In genomic region chr5:121690482-121691211, GRCm38 (mm10) we compare ENCODE assay signal across 8 mouse cellular contexts. TPM values are rescaled to one million over a fixed set of nuclear protein-coding genes. Genes with fewer than 3 reads are reported as not detected.
DNase-seq lines count a peak whose midpoint lies in the region; ATAC-seq lines count a peak whose summit lies in the region.

No protein-coding gene starts in this region.

- H3K4me3 ChIP-seq in heart, embryonic 12.5 days = no peak overlapping the region
- no peak overlapping the region for H3K4me3 ChIP-seq in brown adipose tissue, adult 24 weeks (ENCODE audit: insufficient read depth, low read depth, low read length)

- 82% methylated on average over 7 of the region's 7 CpGs for WGBS in heart, embryonic 12.5 days

- H3K27me3 ChIP-seq in heart, embryonic 12.5 days (replicated peaks) = no peaks in the 10 kb centered on the region

- H3K9me3 ChIP-seq in heart, embryonic 12.5 days (replicated peaks) = no peaks in the 10 kb centered on the region

- H3K4me2 ChIP-seq in heart, embryonic 12.5 days = no peak overlapping the region

- DNase-seq in heart, adult 18-20 months = peak; percentile 59 to 66
- DNase-seq in gastrocnemius, postnatal 36 days = peak; percentile 44 to 55
- DNase-seq in kidney, postnatal 4 days = peak; percentile 41 to 61
- DNase-seq in thymus, adult 18-20 months = no peak
- DNase-seq in urinary bladder, adult 18-20 months (ENCODE audit: low spot score in 2 of 2) = no peak

- peaks cover 13% of the 10 kb centered on the region for H3K4me1 ChIP-seq in heart, embryonic 12.5 days (replicated peaks)
- H3K4me1 ChIP-seq in brown adipose tissue, adult 24 weeks (ENCODE audit: control insufficient read depth, insufficient read depth, insufficient read length, low read length) = peaks cover 10% of the 10 kb centered on the region

- H3K36me3 ChIP-seq in heart, embryonic 12.5 days = peaks cover 5% of the 10 kb centered on the region

- intact Hi-C loops in gastrocnemius, postnatal 36 days (cut with DNase I) = no loop called here

- no peak overlapping the region for H3K9ac ChIP-seq in heart, embryonic 12.5 days

- ATAC-seq in heart, embryonic 12.5 days (ENCODE audit: insufficient number of reproducible peaks, low FRiP score) = no peak
- ATAC-seq in frontal cortex, adult (ENCODE audit: low TSS enrichment) = no peak

- H3K27ac ChIP-seq in heart, embryonic 12.5 days (ENCODE audit: poor library complexity, severe bottlenecking) = no peak overlapping the region
- H3K27ac ChIP-seq in brown adipose tissue, adult 24 weeks (replicated peaks; ENCODE audit: low read depth, low read length) = peak overlapping the region; percentile 61

RNA-seq across cellular contexts. Expression of gene Atxn2, which starts 20.5 kb away (rescaled TPM):
- total RNA-seq in heart, adult 18-20 months (2021) = 100 to 1,000 TPM; 137 to 154 TPM
- 82.4 and 83.2 TPM in 2 replicates for polyA plus RNA-seq in heart, embryonic 12.5 days (2016; fragmentation: Nextera tagmentation; extraction: Ambion mirVana)
- 126 and 135 TPM in 2 replicates for polyA plus RNA-seq in brown adipose tissue, adult 24 weeks (2012; ENCODE audit: insufficient read depth, insufficient read length, missing spikeins)
- total RNA-seq in gastrocnemius, postnatal 36 days (2021) = 10 to 100 TPM; 84.9 to 95.4 TPM

RNA-seq across cellular contexts. Expression of gene Brap, which starts 30.3 kb away (rescaled TPM):
- 10 to 100 TPM; 26.5 to 28.9 TPM for total RNA-seq in heart, adult 18-20 months (2021)
- 32.8 and 34.8 TPM in 2 replicates for polyA plus RNA-seq in heart, embryonic 12.5 days (2016; fragmentation: Nextera tagmentation; extraction: Ambion mirVana)
- 32.3 and 50.9 TPM in 2 replicates for polyA plus RNA-seq in brown adipose tissue, adult 24 weeks (2012; ENCODE audit: insufficient read depth, insufficient read length, missing spikeins)
- total RNA-seq in gastrocnemius, postnatal 36 days (2021) = 10 to 100 TPM; 30.0 to 31.7 TPM

RNA-seq across cellular contexts. Expression of gene Acad10, which starts 30.3 kb away (rescaled TPM):
- total RNA-seq in heart, adult 18-20 months (2021) = 10 to 100 TPM; 25.4 to 27.5 TPM
- polyA plus RNA-seq in heart, embryonic 12.5 days (2016; fragmentation: Nextera tagmentation; extraction: Ambion mirVana) = 1.4 and 1.5 TPM in 2 replicates
- polyA plus RNA-seq in brown adipose tissue, adult 24 weeks (2012; ENCODE audit: insufficient read depth, insufficient read length, missing spikeins) = 23.2 and 30.2 TPM in 2 replicates
- total RNA-seq in gastrocnemius, postnatal 36 days (2021) = 10 to 100 TPM in 1 of 2 experiments, 1 to 10 TPM in 1; 9.7 to 10.2 TPM

Comparison
In these comparisons a context has a peak if more than half of its experiments do, and no peak if none do; other contexts are left out.
1. DNase-seq: peak in heart, adult 18-20 months (2 of 2), gastrocnemius, postnatal 36 days (2 of 2) and kidney, postnatal 4 days (2 of 2); none in thymus, adult 18-20 months (0 of 2) and urinary bladder, adult 18-20 months (0 of 2).